Comparison of ENCODE assay signal across 9 mouse cellular contexts in the genomic region with DNA sequence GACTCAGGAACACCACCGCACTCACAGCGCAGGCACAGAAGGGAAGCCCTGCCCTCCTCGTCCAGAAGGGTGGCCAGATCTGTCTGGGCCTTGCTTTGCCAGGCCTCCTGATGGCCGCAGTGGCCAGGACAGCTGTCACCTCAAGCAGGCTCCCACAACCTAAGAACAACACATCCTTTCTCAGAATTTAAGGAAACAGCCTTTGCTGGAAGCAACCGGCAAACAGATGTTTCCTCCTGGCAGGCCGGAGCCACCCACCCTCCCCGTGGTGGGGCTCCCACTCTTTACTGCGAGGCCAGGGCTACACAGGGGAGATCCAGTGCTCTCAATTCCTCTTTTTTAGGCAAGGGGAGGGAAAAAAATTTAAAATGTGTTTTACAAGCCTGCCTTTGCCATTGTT. TPM values are rescaled to one million over a fixed set of nuclear protein-coding genes. Genes with fewer than 3 reads are reported as not detected.
DNase-seq lines count a peak whose midpoint lies in the region; ATAC-seq lines count a peak whose summit lies in the region.
"Had no signal": no experiment of that assay in that cellular context is flagged by ENCODE, and none has a peak within 500 bp of the region (broad histone marks: within the 10 kb centered on the region; RNA-seq: fewer than 3 reads in every experiment).

No protein-coding gene starts in this region.

- H3K27ac ChIP-seq in embryonic facial prominence, embryonic 12.5 days = peak overlapping the region; percentile 79
- H3K27ac ChIP-seq in heart, embryonic 16.5 days (ENCODE audit: low read length) = peak overlapping the region; percentile 91

- 0 out of 2 replicates have a peak overlapping the region, but pooled peaks have one; percentile 3 for H3K4me2 ChIP-seq in embryonic facial prominence, embryonic 12.5 days (replicated peaks)
- no peak overlapping the region for H3K4me2 ChIP-seq in heart, embryonic 16.5 days (ENCODE audit: low read depth, low read length)

- ATAC-seq in embryonic facial prominence, embryonic 12.5 days (ENCODE audit: insufficient number of reproducible peaks, insufficient read depth, low FRiP score, low TSS enrichment) = no peak; the same call in 1 of the 2 replicates
- peak; percentile 40 for ATAC-seq in heart, embryonic 16.5 days (replicated peaks; ENCODE audit: extremely low read depth, insufficient read depth, low FRiP score)

- H3K36me3 ChIP-seq in embryonic facial prominence, embryonic 12.5 days = no peaks in the 10 kb centered on the region
- no peaks in the 10 kb centered on the region for H3K36me3 ChIP-seq in heart, embryonic 16.5 days (ENCODE audit: control insufficient read depth, insufficient read depth)
- H3K36me3 ChIP-seq in megakaryocyte, embryonic 14.5 days (replicated peaks; ENCODE audit: low read length) = peaks cover 97% of the 10 kb centered on the region

- H3K9ac ChIP-seq in embryonic facial prominence, embryonic 12.5 days = no peak overlapping the region
- H3K9ac ChIP-seq in heart, embryonic 16.5 days (ENCODE audit: low read length) = no peak overlapping the region; the same call in 1 of the 2 replicates

- H3K4me1 ChIP-seq in embryonic facial prominence, embryonic 12.5 days = peaks cover 57% of the 10 kb centered on the region
- peaks cover 63% of the 10 kb centered on the region for H3K4me1 ChIP-seq in heart, embryonic 16.5 days (ENCODE audit: control insufficient read depth, insufficient read depth, low read length)
- peaks cover 99% of the 10 kb centered on the region for H3K4me1 ChIP-seq in megakaryocyte, embryonic 14.5 days

- intact Hi-C loops in left cerebral cortex, postnatal 14 days (cut with DNase I) = no loop called here

- H3K9me3 ChIP-seq in embryonic facial prominence, embryonic 12.5 days = no peaks in the 10 kb centered on the region
- no peaks in the 10 kb centered on the region for H3K9me3 ChIP-seq in heart, embryonic 16.5 days (replicated peaks; ENCODE audit: control insufficient read depth, low read length)
- H3K9me3 ChIP-seq in megakaryocyte, embryonic 14.5 days = no peaks in the 10 kb centered on the region

- no peak overlapping the region for H3K4me3 ChIP-seq in embryonic facial prominence, embryonic 12.5 days
- H3K4me3 ChIP-seq in heart, embryonic 16.5 days (ENCODE audit: low read length) = no peak overlapping the region
- peak overlapping the region; percentile 85 for H3K4me3 ChIP-seq in megakaryocyte, embryonic 14.5 days (replicated peaks)

- H3K27me3 ChIP-seq in embryonic facial prominence, embryonic 12.5 days = peaks cover 16% of the 10 kb centered on the region
- H3K27me3 ChIP-seq in heart, embryonic 16.5 days (ENCODE audit: control insufficient read depth, insufficient read depth, low read length) = no peaks in the 10 kb centered on the region
- H3K27me3 ChIP-seq in megakaryocyte, embryonic 14.5 days (replicated peaks) = no peaks in the 10 kb centered on the region

- 25% methylated on average over 8 of the region's 8 CpGs for WGBS in embryonic facial prominence, embryonic 12.5 days
- WGBS in heart, embryonic 16.5 days = 48% methylated on average over 8 of the region's 8 CpGs

- DNase-seq in layer of hippocampus, adult 11-12 months (ENCODE audit: low spot score) = peak; percentile 52
- no peak for DNase-seq in layer of hippocampus, postnatal 25 days (ENCODE audit: extremely low spot score in 1 of 2, low spot score in 1 of 2)
- DNase-seq in adrenal gland, postnatal 14 days = peak; percentile 63
- DNase-seq in left cerebral cortex, postnatal 14 days (ENCODE audit: low spot score in 2 of 2) = peak; percentile 36 to 52
- DNase-seq in urinary bladder, adult 18-20 months (ENCODE audit: low spot score in 2 of 2) = no peak

RNA-seq across cellular contexts. Expression of a gene that starts 33.7 kb away (rescaled TPM):
- 10 to 100 TPM; 40.0 to 43.6 TPM for total RNA-seq in layer of hippocampus, postnatal 25 days (2021)
- total RNA-seq in adrenal gland, postnatal 14 days (2021) = 13.6 and 14.9 TPM in 2 replicates
- polyA plus RNA-seq in embryonic facial prominence, embryonic 12.5 days (2016; fragmentation: Nextera tagmentation; extraction: Ambion mirVana) = 3.9 and 4.4 TPM in 2 replicates
- polyA plus RNA-seq in heart, embryonic 16.5 days (2015; fragmentation: Nextera tagmentation; extraction: Ambion mirVana) = 4.6 and 4.8 TPM in 2 replicates
- 10 to 100 TPM; 27.2 to 29.7 TPM for total RNA-seq in left cerebral cortex, postnatal 14 days (2021)
- polyA plus RNA-seq in megakaryocyte, embryonic 14.5 days (2012; ENCODE audit: insufficient read depth, low replicate concordance) = 54.9 and 189 TPM in 2 replicates

RNA-seq across cellular contexts. Expression of a gene that starts 42.7 kb away (rescaled TPM):
- under 1 TPM in 1 of 2 experiments, not detected in 1; 0.45 TPM for total RNA-seq in layer of hippocampus, postnatal 25 days (2021)
- not detected in 2 replicates for total RNA-seq in adrenal gland, postnatal 14 days (2021)
- not detected in 2 replicates for polyA plus RNA-seq in embryonic facial prominence, embryonic 12.5 days (2016; fragmentation: Nextera tagmentation; extraction: Ambion mirVana)
- not detected in 2 replicates for polyA plus RNA-seq in heart, embryonic 16.5 days (2015; fragmentation: Nextera tagmentation; extraction: Ambion mirVana)
- not detected for total RNA-seq in left cerebral cortex, postnatal 14 days (2021)
- 0.25 TPM in 1 of 2 replicates, not detected in the other for polyA plus RNA-seq in megakaryocyte, embryonic 14.5 days (2012; ENCODE audit: insufficient read depth, low replicate concordance)
- total RNA-seq: ES-E14 had no signal

RNA-seq across cellular contexts. Expression of a gene that starts 53.8 kb away (rescaled TPM):
- 10 to 100 TPM; 75.2 to 87.6 TPM for total RNA-seq in layer of hippocampus, postnatal 25 days (2021)
- 47.6 and 52.6 TPM in 2 replicates for total RNA-seq in adrenal gland, postnatal 14 days (2021)
- polyA plus RNA-seq in embryonic facial prominence, embryonic 12.5 days (2016; fragmentation: Nextera tagmentation; extraction: Ambion mirVana) = 46.3 and 56.3 TPM in 2 replicates
- polyA plus RNA-seq in heart, embryonic 16.5 days (2015; fragmentation: Nextera tagmentation; extraction: Ambion mirVana) = 58.2 and 60.1 TPM in 2 replicates
- 10 to 100 TPM; 84.2 to 85.9 TPM for total RNA-seq in left cerebral cortex, postnatal 14 days (2021)
- 2.2 TPM in 1 of 2 replicates, not detected in the other for polyA plus RNA-seq in megakaryocyte, embryonic 14.5 days (2012; ENCODE audit: insufficient read depth, low replicate concordance)

RNA-seq across cellular contexts. Expression of a gene that starts 54.0 kb away (rescaled TPM):
- 10 to 100 TPM; 11.2 TPM for total RNA-seq in layer of hippocampus, postnatal 25 days (2021)
- total RNA-seq in adrenal gland, postnatal 14 days (2021) = 5.4 and 7.5 TPM in 2 replicates
- 7.1 and 7.4 TPM in 2 replicates for polyA plus RNA-seq in embryonic facial prominence, embryonic 12.5 days (2016; fragmentation: Nextera tagmentation; extraction: Ambion mirVana)
- polyA plus RNA-seq in heart, embryonic 16.5 days (2015; fragmentation: Nextera tagmentation; extraction: Ambion mirVana) = 10.0 and 10.4 TPM in 2 replicates
- 10 to 100 TPM in 1 of 2 experiments, 1 to 10 TPM in 1; 9.7 to 10.3 TPM for total RNA-seq in left cerebral cortex, postnatal 14 days (2021)
- 12.6 and 15.3 TPM in 2 replicates for polyA plus RNA-seq in megakaryocyte, embryonic 14.5 days (2012; ENCODE audit: insufficient read depth, low replicate concordance)

Comparison
In these comparisons a context has a peak if more than half of its experiments do, and no peak if none do; other contexts are left out.
1. DNase-seq: peak in layer of hippocampus, adult 11-12 months (single experiment), adrenal gland, postnatal 14 days (single experiment) and left cerebral cortex, postnatal 14 days (2 of 2); none in layer of hippocampus, postnatal 25 days (0 of 2) and urinary bladder, adult 18-20 months (0 of 2).